Mouse (Mus musculus) hindbrain, embryonic 10.5 days (tissue): ENCODE results near the gene Card14. TPM values are rescaled to one million over a fixed set of nuclear protein-coding genes. Genes with fewer than 3 reads are reported as not detected.
"Not testable (repeated sequence)": the region's sequence is repeated elsewhere in the genome, so short reads cannot be mapped to it uniquely, and the experiment has no call there.

Experiments used
- DNase-seq: peaks from one replicate; pipeline ENCODE4 v3.0.0-alpha.2; 2017; ENCODE audit warnings: low spot score
- H3K27ac ChIP-seq: fragments of 300-500 bp; sonication (generic); 2 replicates; pipeline ENCODE4 v1.5.1; 2016; ENCODE audit warnings: mild to moderate bottlenecking, moderate library complexity
- H3K27me3 ChIP-seq: fragments of 300-500 bp; sonication (generic); 2 replicates; pipeline ENCODE4 v1.6.1; 2016; ENCODE audit warnings: mild to moderate bottlenecking; ENCODE audit not compliant: poor library complexity, insufficient read depth, severe bottlenecking
- H3K36me3 ChIP-seq: fragments of 300-500 bp; sonication (generic); 2 replicates; pipeline ENCODE4 v1.6.1; 2016; ENCODE audit warnings: mild to moderate bottlenecking, moderate library complexity
- H3K4me1 ChIP-seq: fragments of 300-500 bp; sonication (generic); replicated peaks from 2 replicates; pipeline ENCODE4 v1.6.1; 2016; ENCODE audit warnings: mild to moderate bottlenecking
- H3K4me3 ChIP-seq: fragments of 300-500 bp; sonication (generic); 2 replicates; pipeline ENCODE4 v1.5.1; 2016; ENCODE audit warnings: mild to moderate bottlenecking, moderate library complexity
- H3K9me3 ChIP-seq: fragments of 300-500 bp; sonication (generic); 2 replicates; pipeline ENCODE4 v1.6.1; 2016; ENCODE audit warnings: mild to moderate bottlenecking, moderate library complexity
- WGBS: fragments of 180-500 bp; shearing (Covaris S2); methylation state at CpG from one replicate; pipeline ENCODE4 v1.1.7; 2016; 5-methylcytosine and 5-hydroxymethylcytosine counted together
- polyA plus RNA-seq: library from polyadenylated mRNA; unstranded; fragments of >200 nt; fragmentation: Nextera tagmentation; extraction: Ambion mirVana; gene quantifications from 2 replicates; pipeline ENCODE4 v1.2.1, GENCODE M21; 2016

The Card14 gene
- polyA plus RNA-seq, 1 experiment from 2014 or later = 0.04 TPM

- Histone ChIP-seq H3K4me3 (no peak overlapping the region), H3K27ac (no peak overlapping the region), H3K27me3 (no peaks in the 10 kb centered on the region; the same call in none of the 2 replicates), H3K4me1 (no peaks in the 10 kb centered on the region), H3K9me3 (no peaks in the 10 kb centered on the region), H3K36me3 (peaks cover 28% of the 10 kb centered on the region)
- 75% methylated on average over 6 of the region's 6 CpGs for WGBS
- DNase-seq = no peak
These were observed 74.8 kb downstream of the Card14 start for GRCm38 (mm10) chr11:119382338-119382850.

GRCm38 (mm10) chr11:119384904-119385303 is 77.3 kb downstream of the Card14 start:
- no peaks in the 10 kb centered on the region for H3K9me3 ChIP-seq
- DNase-seq = no peak
- H3K4me1 ChIP-seq = peaks cover 6% of the 10 kb centered on the region
- WGBS = 80% methylated on average over 4 of the region's 4 CpGs
- peaks cover 24% of the 10 kb centered on the region for H3K27me3 ChIP-seq
- H3K27ac ChIP-seq = no peak overlapping the region
- peaks cover 6% of the 10 kb centered on the region for H3K36me3 ChIP-seq
- H3K4me3 ChIP-seq = no peak overlapping the region

- Histone ChIP-seq H3K27me3 (peaks cover 38% of the 10 kb centered on the region), H3K4me1 (peaks cover 19% of the 10 kb centered on the region), H3K36me3 (no peaks in the 10 kb centered on the region), H3K4me3 (no peak overlapping the region), H3K27ac (no peak overlapping the region), H3K9me3 (no peaks in the 10 kb centered on the region)
- no peak for DNase-seq
- WGBS = 94% methylated on average over 5 of the region's 5 CpGs
These were observed 78.7 kb downstream of the Card14 start for GRCm38 (mm10) chr11:119386306-119386705.

GRCm38 (mm10) chr11:119387273-119387672 is 79.7 kb downstream of the Card14 start:
- not testable (repeated sequence) for H3K27ac ChIP-seq, DNase-seq, H3K9me3 ChIP-seq, H3K36me3 ChIP-seq, H3K4me3 ChIP-seq
- H3K4me1 ChIP-seq = peaks cover 25% of the 10 kb centered on the region
- WGBS = 30% methylated on average over 3 of the region's 3 CpGs
- H3K27me3 ChIP-seq = peaks cover 48% of the 10 kb centered on the region

- Histone ChIP-seq H3K27me3 (peaks cover 74% of the 10 kb centered on the region), H3K9me3 (no peaks in the 10 kb centered on the region), H3K4me1 (peaks cover 37% of the 10 kb centered on the region), H3K4me3 (peak overlapping the region; percentile 68), H3K27ac (peak overlapping the region; percentile 77), H3K36me3 (no peaks in the 10 kb centered on the region)
- WGBS = under 1% methylated on average over 35 of the region's 35 CpGs
- DNase-seq = peak; percentile 78
These were observed 82.3 kb downstream of the Card14 start for GRCm38 (mm10) chr11:119389851-119390270.

GRCm38 (mm10) chr11:119390271-119391231 is 83.0 kb downstream of the Card14 start:
- WGBS = 3% methylated on average over 53 of the region's 53 CpGs
- H3K36me3 ChIP-seq = no peaks in the 10 kb centered on the region
- H3K27ac ChIP-seq = peak overlapping the region; percentile 77
- peaks cover 81% of the 10 kb centered on the region for H3K27me3 ChIP-seq
- H3K4me3 ChIP-seq = peak overlapping the region; percentile 68
- H3K9me3 ChIP-seq = no peaks in the 10 kb centered on the region
- DNase-seq = peak; percentile 59
- peaks cover 40% of the 10 kb centered on the region for H3K4me1 ChIP-seq

GRCm38 (mm10) chr11:119391386-119392000 is 83.9 kb downstream of the Card14 start:
- Histone ChIP-seq H3K27ac (no peak overlapping the region), H3K9me3 (no peaks in the 10 kb centered on the region), H3K27me3 (peaks cover 90% of the 10 kb centered on the region), H3K36me3 (no peaks in the 10 kb centered on the region), H3K4me1 (peaks cover 44% of the 10 kb centered on the region), H3K4me3 (no peak overlapping the region)
- WGBS = 28% methylated on average over 7 of the region's 7 CpGs
- no peak for DNase-seq

GRCm38 (mm10) chr11:119392001-119392614 is 84.5 kb downstream of the Card14 start:
- no peaks in the 10 kb centered on the region for H3K36me3 ChIP-seq
- DNase-seq = no peak
- peak overlapping the region; percentile 24 for H3K4me3 ChIP-seq
- WGBS = 4% methylated on average over 12 of the region's 12 CpGs
- peaks cover 47% of the 10 kb centered on the region for H3K4me1 ChIP-seq
- no peak overlapping the region for H3K27ac ChIP-seq
- peaks cover 96% of the 10 kb centered on the region for H3K27me3 ChIP-seq
- no peaks in the 10 kb centered on the region for H3K9me3 ChIP-seq

GRCm38 (mm10) chr11:119392800-119393482 is 85.4 kb downstream of the Card14 start, which contains the start of gene Rnf213:
Rnf213 (plus strand) TSS chr11:119393100.
- H3K4me1 ChIP-seq = peaks cover 47% of the 10 kb centered on the region
- WGBS = 2% methylated on average over 19 of the region's 19 CpGs
- no peak within 1 kb of the TSS; the same call in 1 of the 2 replicates for H3K27ac ChIP-seq

GRCm38 (mm10) chr11:119393483-119393804 is 85.9 kb downstream of the Card14 start:
- H3K9me3 ChIP-seq = no peaks in the 10 kb centered on the region
- H3K27ac ChIP-seq = no peak overlapping the region
- H3K4me1 ChIP-seq = peaks cover 47% of the 10 kb centered on the region
- 28% methylated on average over 7 of the region's 7 CpGs for WGBS
- H3K36me3 ChIP-seq = no peaks in the 10 kb centered on the region
- H3K27me3 ChIP-seq = peaks cover 91% of the 10 kb centered on the region
- H3K4me3 ChIP-seq = peak overlapping the region; percentile 58
- no peak for DNase-seq

More at GRCm38 (mm10) chr11:119392800-119393482, 85.4 kb downstream of the Card14 start, which contains the start of gene Rnf213:
- Histone ChIP-seq H3K36me3 (no peaks in the 10 kb centered on the region), H3K9me3 (no peaks in the 10 kb centered on the region), H3K4me3 (peak within 1 kb of the TSS; percentile 58), H3K27me3 (peaks cover 93% of the 10 kb centered on the region)
- peak; percentile 61 for DNase-seq

- DNase-seq = no peak
- no peak overlapping the region for H3K4me3 ChIP-seq
- H3K36me3 ChIP-seq = no peaks in the 10 kb centered on the region
- no peaks in the 10 kb centered on the region for H3K9me3 ChIP-seq
- peaks cover 88% of the 10 kb centered on the region for H3K27me3 ChIP-seq
- H3K27ac ChIP-seq = no peak overlapping the region
- WGBS = 47% methylated on average over 6 of the region's 6 CpGs
- H3K4me1 ChIP-seq = peaks cover 47% of the 10 kb centered on the region
These were observed 86.6 kb downstream of the Card14 start for GRCm38 (mm10) chr11:119394210-119394609.
